In genomic region chr2:174273131-174273530, GRCm38 (mm10) we compare ENCODE assay signal across 28 mouse cellular contexts. TPM values are rescaled to one million over a fixed set of nuclear protein-coding genes. Genes with fewer than 3 reads are reported as not detected.
DNase-seq lines count a peak whose midpoint lies in the region; ATAC-seq and TF ChIP-seq lines count a peak whose summit lies in the region.
"Had no signal": no experiment of that assay in that cellular context is flagged by ENCODE, and none has a peak within 500 bp of the region (broad histone marks: within the 10 kb centered on the region; RNA-seq: fewer than 3 reads in every experiment).

No protein-coding gene starts in this region.

- no peak for ATAC-seq in embryonic facial prominence, embryonic 14.5 days (ENCODE audit: low read depth)
- ATAC-seq in heart, embryonic 14.5 days (ENCODE audit: insufficient number of reproducible peaks, insufficient read depth, low FRiP score, low read depth), result no peak
- ATAC-seq in lung, postnatal 0 days, result peak; percentile 41
- ATAC-seq: forebrain, postnatal 0 days; intestine, postnatal 0 days had no signal

- peak; percentile 39 for DNase-seq in embryonic facial prominence, embryonic 14.5 days (ENCODE audit: low spot score)
- DNase-seq in embryonic facial prominence, embryonic 10.5 days (ENCODE audit: low spot score), result no peak
- no peak for DNase-seq in heart, adult 9 months (ENCODE audit: low spot score in 2 of 2)
- DNase-seq in lung, postnatal 0 days (ENCODE audit: low spot score), result peak; percentile 22
- no peak for DNase-seq in lung, postnatal 14 days
- no peak for DNase-seq in layer of hippocampus, adult 9-10 months (ENCODE audit: low spot score)
- DNase-seq: adrenal gland, postnatal 14 days; cerebellum, adult 11-12 months; cerebellum, adult 9-11 months; embryo, embryonic 11 days; forebrain, postnatal 0 days; kidney, adult 9 months; kidney, postnatal 14 days; liver, embryonic 13.5 days; lung, adult 18-20 months; lung, postnatal 10 days; right cerebral cortex, adult 18-20 months; spleen, adult 18-20 months; thymus, postnatal 14 days had no signal

- H3K27me3 ChIP-seq in embryonic facial prominence, embryonic 14.5 days (replicated peaks; ENCODE audit: control insufficient read depth, insufficient read depth, low read length), result no peaks in the 10 kb centered on the region
- H3K27me3 ChIP-seq in embryonic facial prominence, embryonic 10.5 days (replicated peaks; ENCODE audit: low read depth, poor library complexity, severe bottlenecking), result no peaks in the 10 kb centered on the region
- H3K27me3 ChIP-seq in heart, embryonic 14.5 days (ENCODE audit: control insufficient read depth, insufficient read depth, low read length), result no peaks in the 10 kb centered on the region
- H3K27me3 ChIP-seq in lung, postnatal 0 days (replicated peaks; ENCODE audit: insufficient read depth, low read length), result no peaks in the 10 kb centered on the region
- H3K27me3 ChIP-seq: embryonic facial prominence, embryonic 13.5 days; forebrain, embryonic 12.5 days; limb, embryonic 15.5 days; liver, embryonic 13.5 days; neural tube, embryonic 12.5 days had no signal

- H3K27ac ChIP-seq in embryonic facial prominence, embryonic 14.5 days (replicated peaks; ENCODE audit: low read depth, low read length), result no peak overlapping the region
- H3K27ac ChIP-seq in embryonic facial prominence, embryonic 10.5 days (replicated peaks), result no peak overlapping the region
- H3K27ac ChIP-seq in heart, embryonic 14.5 days (replicated peaks in 1 of 2; ENCODE audit: control insufficient read depth in 1 of 2, insufficient read depth in 1 of 2, low read depth in 2 of 2, low read length in 2 of 2), result peak overlapping the region; percentile 47 to 86
- H3K27ac ChIP-seq in lung, postnatal 0 days (ENCODE audit: low read length), result peak overlapping the region; percentile 27; the same call in 1 of the 2 replicates
- H3K27ac ChIP-seq: embryonic facial prominence, embryonic 13.5 days; forebrain, embryonic 12.5 days; hindbrain, embryonic 14.5 days; liver, embryonic 13.5 days; neural tube, embryonic 12.5 days had no signal

- H3K4me1 ChIP-seq in embryonic facial prominence, embryonic 14.5 days (ENCODE audit: control insufficient read depth, insufficient read depth, low read length), result no peaks in the 10 kb centered on the region
- no peaks in the 10 kb centered on the region for H3K4me1 ChIP-seq in embryonic facial prominence, embryonic 10.5 days
- peaks cover 30 to 44% of the 10 kb centered on the region in 2 experiments for H3K4me1 ChIP-seq in heart, embryonic 14.5 days (ENCODE audit: control insufficient read depth in 2 of 2, insufficient read depth in 2 of 2, low read length in 2 of 2)
- H3K4me1 ChIP-seq in lung, postnatal 0 days (ENCODE audit: insufficient read depth, low read depth, low read length), result no peaks in the 10 kb centered on the region
- H3K4me1 ChIP-seq: embryonic facial prominence, embryonic 13.5 days; forebrain, embryonic 12.5 days; liver, embryonic 13.5 days; neural tube, embryonic 12.5 days had no signal

- peaks cover 20% of the 10 kb centered on the region for H3K36me3 ChIP-seq in embryonic facial prominence, embryonic 14.5 days (ENCODE audit: control insufficient read depth, insufficient read depth, low read length)
- H3K36me3 ChIP-seq in embryonic facial prominence, embryonic 10.5 days (replicated peaks), result peaks cover 95% of the 10 kb centered on the region
- H3K36me3 ChIP-seq in heart, embryonic 14.5 days (ENCODE audit: control insufficient read depth, insufficient read depth, low read length), result peaks cover 16% of the 10 kb centered on the region
- no peaks in the 10 kb centered on the region for H3K36me3 ChIP-seq in lung, postnatal 0 days (ENCODE audit: insufficient read depth, low read length)

- no peak for TF ChIP-seq CTCF in lung, postnatal 0 days (IDR thresholded peaks at IDR 0.05)

- no peaks in the 10 kb centered on the region for H3K9me3 ChIP-seq in embryonic facial prominence, embryonic 14.5 days (ENCODE audit: control insufficient read depth, low read length)
- no peaks in the 10 kb centered on the region for H3K9me3 ChIP-seq in embryonic facial prominence, embryonic 10.5 days
- H3K9me3 ChIP-seq in heart, embryonic 14.5 days (ENCODE audit: control insufficient read depth, low read length), result no peaks in the 10 kb centered on the region
- no peaks in the 10 kb centered on the region for H3K9me3 ChIP-seq in lung, postnatal 0 days (ENCODE audit: low read length)
- H3K9me3 ChIP-seq: embryonic facial prominence, embryonic 13.5 days; forebrain, embryonic 12.5 days; limb, embryonic 15.5 days; liver, embryonic 13.5 days; neural tube, embryonic 12.5 days had no signal

- WGBS in embryonic facial prominence, embryonic 14.5 days, result 86% methylated on average over 5 of the region's 5 CpGs
- WGBS in embryonic facial prominence, embryonic 10.5 days, result 89% methylated on average over 5 of the region's 5 CpGs
- WGBS in heart, embryonic 14.5 days, result 74% methylated on average over 5 of the region's 5 CpGs
- WGBS in lung, postnatal 0 days, result 60% methylated on average over 5 of the region's 5 CpGs

- no peak overlapping the region for H3K4me2 ChIP-seq in embryonic facial prominence, embryonic 14.5 days (ENCODE audit: low read depth, low read length)
- H3K4me2 ChIP-seq in heart, embryonic 14.5 days (ENCODE audit: low read length), result no peak overlapping the region
- H3K4me2 ChIP-seq in lung, postnatal 0 days (replicated peaks; ENCODE audit: low read depth, low read length), result no peak overlapping the region
- H3K4me2 ChIP-seq: embryonic facial prominence, embryonic 13.5 days; forebrain, embryonic 12.5 days; hindbrain, embryonic 14.5 days; limb, embryonic 15.5 days; liver, embryonic 13.5 days; midbrain, embryonic 11.5 days; neural tube, embryonic 12.5 days had no signal

- TF ChIP-seq EP300 in lung, postnatal 0 days (IDR thresholded peaks at IDR 0.05), result peak; percentile 77

- no peak overlapping the region for H3K4me3 ChIP-seq in embryonic facial prominence, embryonic 14.5 days (ENCODE audit: low read depth, low read length)
- H3K4me3 ChIP-seq in embryonic facial prominence, embryonic 10.5 days, result no peak overlapping the region
- no peak overlapping the region for H3K4me3 ChIP-seq in heart, embryonic 14.5 days (ENCODE audit: control insufficient read depth in 1 of 2, insufficient read depth in 1 of 2, low read depth in 1 of 2, low read length in 2 of 2)
- H3K4me3 ChIP-seq in lung, postnatal 0 days (ENCODE audit: low read depth, low read length), result no peak overlapping the region
- H3K4me3 ChIP-seq: embryonic facial prominence, embryonic 13.5 days; forebrain, embryonic 12.5 days; limb, embryonic 15.5 days; liver, embryonic 13.5 days; myocyte; neural tube, embryonic 12.5 days had no signal

- H3K9ac ChIP-seq in embryonic facial prominence, embryonic 14.5 days (ENCODE audit: low read depth, low read length), result no peak overlapping the region
- no peak overlapping the region for H3K9ac ChIP-seq in heart, embryonic 14.5 days (ENCODE audit: low read length)
- H3K9ac ChIP-seq in lung, postnatal 0 days (replicated peaks; ENCODE audit: low read depth), result no peak overlapping the region
- H3K9ac ChIP-seq: embryonic facial prominence, embryonic 13.5 days; forebrain, embryonic 12.5 days; forebrain, postnatal 0 days; hindbrain, embryonic 14.5 days; limb, embryonic 15.5 days; liver, embryonic 13.5 days; neural tube, embryonic 12.5 days had no signal

RNA-seq across cellular contexts. Expression of gene Gnas, which starts 11.0 kb away (rescaled TPM):
- polyA plus RNA-seq in embryonic facial prominence, embryonic 14.5 days (2014; fragmentation: Nextera tagmentation; extraction: Ambion mirVana), result 2,600 and 2,666 TPM in 2 replicates
- 1,270 and 1,303 TPM in 2 replicates for polyA plus RNA-seq in embryonic facial prominence, embryonic 10.5 days (2016; fragmentation: Nextera tagmentation; extraction: Ambion mirVana)
- polyA plus RNA-seq in heart, embryonic 14.5 days (2014; fragmentation: Nextera tagmentation; extraction: Ambion mirVana), result 1,524 and 1,578 TPM in 2 replicates
- polyA plus RNA-seq in lung, postnatal 0 days (2015; fragmentation: Nextera tagmentation; extraction: Ambion mirVana), result 1,238 and 1,252 TPM in 2 replicates

Comparison
In these comparisons a context has a peak if more than half of its experiments do, and no peak if none do; other contexts are left out.
1. DNase-seq: peak in embryonic facial prominence, embryonic 14.5 days (single experiment) and lung, postnatal 0 days (single experiment); none in embryonic facial prominence, embryonic 10.5 days (single experiment), heart, adult 9 months (0 of 2), lung, postnatal 14 days (single experiment) and layer of hippocampus, adult 9-10 months (single experiment).
2. H3K27ac ChIP-seq: peak in heart, embryonic 14.5 days (2 of 2) and lung, postnatal 0 days (single experiment); none in embryonic facial prominence, embryonic 14.5 days (single experiment) and embryonic facial prominence, embryonic 10.5 days (single experiment).